Mouse (Mus musculus) CD4-positive, CD25-positive, alpha-beta regulatory T cell, adult 2 months (primary cell): ENCODE data around the gene Srp54c.
"Not testable (repeated sequence)": the region's sequence is repeated elsewhere in the genome, so short reads cannot be mapped to it uniquely, and the experiment has no call there.

Experiments used
- DNase-seq: peaks from one replicate; pipeline ENCODE4 v3.0.0-alpha.2; 2012; ENCODE audit warnings: low read depth, low spot score

The Srp54c gene

GRCm38 (mm10) chr12:55229626-55230519 lies at the start of gene Srp54c:
Srp54c (plus strand) TSS chr12:55230168.
- DNase-seq = not testable (repeated sequence)

- not testable (repeated sequence) for DNase-seq
Measured at GRCm38 (mm10) chr12:55187686-55188085, 42.3 kb upstream of the Srp54c start.

GRCm38 (mm10) chr12:55189127-55189526 lies 40.8 kb upstream of the Srp54c start:
- DNase-seq = not testable (repeated sequence)

DNA sequence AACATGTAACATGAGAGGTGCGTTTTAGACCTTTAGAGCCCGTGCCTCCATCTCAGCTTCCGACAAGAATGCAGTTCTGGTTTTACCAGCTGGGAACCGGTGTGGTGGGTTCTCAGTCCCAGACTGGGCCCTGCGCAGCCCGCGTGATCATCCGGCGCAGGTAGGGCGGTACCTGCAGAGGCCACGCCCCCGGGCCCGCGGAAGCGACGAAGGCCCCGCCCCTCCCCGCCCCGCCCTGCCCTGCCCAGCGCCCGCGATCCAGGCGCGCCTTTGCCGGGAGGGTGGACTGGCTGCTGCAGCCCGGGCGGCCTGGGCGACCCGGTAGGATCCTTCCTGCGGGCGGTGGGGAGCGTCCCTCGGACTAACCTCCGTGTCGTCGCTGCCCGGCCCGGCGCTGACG lies 30.7 kb upstream of the Srp54c start, which contains the start of gene 1700047I17Rik2:
Gene 1700047I17Rik2 (plus strand): TSS at position 287 of the 400 bp plus-strand sequence.
- DNase-seq = not testable (repeated sequence)

- DNase-seq = not testable (repeated sequence)
Measured at GRCm38 (mm10) chr12:55199799-55200198, 30.2 kb upstream of the Srp54c start.

DNA sequence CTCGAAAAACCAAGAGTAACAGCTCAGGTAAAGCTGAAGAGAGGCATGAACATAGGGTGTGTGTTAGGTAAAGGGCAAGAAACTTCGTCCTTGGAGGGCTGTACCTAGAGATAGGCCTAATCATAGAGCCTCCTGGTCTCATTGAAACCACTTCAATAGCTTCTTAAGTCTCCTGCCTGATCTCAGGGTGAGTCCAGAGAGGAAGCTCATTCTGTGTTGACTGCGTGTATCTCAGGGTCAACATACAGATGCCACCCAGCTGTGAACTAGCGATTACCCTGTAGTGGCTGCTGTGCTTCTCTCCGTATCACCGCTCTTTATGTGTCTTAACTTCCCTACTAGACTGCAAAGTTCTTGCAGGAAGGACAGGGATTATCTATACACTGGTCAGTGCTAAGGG lies 17.0 kb upstream of the Srp54c start:
- DNase-seq = not testable (repeated sequence)

DNA sequence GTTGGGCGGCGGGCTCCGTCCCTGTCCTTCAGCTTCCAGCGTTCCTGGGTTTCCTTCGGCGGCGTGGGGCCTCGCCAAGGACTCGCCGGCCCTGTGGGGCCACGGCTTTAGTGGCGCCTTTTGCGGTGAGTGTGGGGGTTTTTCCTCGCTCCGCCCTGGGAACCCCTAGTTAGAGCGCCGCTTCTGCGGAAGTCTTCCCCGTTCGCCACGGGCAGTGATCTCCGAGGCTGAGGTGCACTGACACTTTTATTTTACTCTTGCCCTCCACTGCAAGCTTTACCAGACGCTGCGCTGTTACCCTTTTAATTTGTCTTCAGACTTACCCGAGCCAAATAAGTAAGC lies 523 bp downstream of the Srp54c start:
- DNase-seq = not testable (repeated sequence)

DNA sequence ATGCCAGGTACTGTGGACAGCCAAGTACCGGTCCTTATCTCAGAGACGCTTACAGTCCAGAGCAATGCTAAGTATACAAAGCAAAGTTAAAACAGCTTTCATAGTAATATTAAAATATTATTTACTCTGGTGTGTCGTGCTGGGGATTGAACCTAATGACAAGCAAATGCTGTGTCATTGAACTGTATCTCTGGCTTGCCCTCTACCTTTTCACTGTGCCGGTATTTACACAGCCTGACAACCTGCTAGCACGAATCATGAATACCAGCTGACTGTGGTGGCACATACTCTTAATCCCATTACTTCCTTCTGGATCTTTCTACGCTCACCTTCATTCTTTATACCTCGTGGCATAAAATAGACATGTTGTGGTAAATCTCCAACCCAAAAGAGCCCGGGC lies 12.3 kb downstream of the Srp54c start:
- not testable (repeated sequence) for DNase-seq

GRCm38 (mm10) chr12:55261950-55262349 lies 32.0 kb downstream of the Srp54c start:
- DNase-seq = not testable (repeated sequence)

DNA sequence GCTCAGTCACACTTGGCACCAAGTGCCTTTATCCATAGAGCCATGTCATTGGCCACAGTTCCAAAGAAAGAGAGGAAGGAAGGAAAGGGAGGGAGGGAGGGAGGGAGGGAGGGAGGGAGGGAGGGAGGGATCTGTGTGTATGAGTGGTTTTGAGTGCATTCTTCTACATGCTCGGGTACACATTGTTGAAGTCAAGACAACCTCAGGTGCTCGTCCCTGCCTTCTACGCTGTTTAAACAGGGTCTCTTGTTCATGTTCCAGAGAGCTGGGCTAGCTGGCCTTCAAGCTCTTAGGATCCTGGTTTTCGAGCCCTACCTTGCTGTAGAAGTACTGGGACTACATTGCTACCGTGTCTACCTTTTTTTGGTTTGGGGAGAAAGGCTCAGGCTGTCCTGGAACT lies 33.4 kb downstream of the Srp54c start:
- not testable (repeated sequence) for DNase-seq

DNA sequence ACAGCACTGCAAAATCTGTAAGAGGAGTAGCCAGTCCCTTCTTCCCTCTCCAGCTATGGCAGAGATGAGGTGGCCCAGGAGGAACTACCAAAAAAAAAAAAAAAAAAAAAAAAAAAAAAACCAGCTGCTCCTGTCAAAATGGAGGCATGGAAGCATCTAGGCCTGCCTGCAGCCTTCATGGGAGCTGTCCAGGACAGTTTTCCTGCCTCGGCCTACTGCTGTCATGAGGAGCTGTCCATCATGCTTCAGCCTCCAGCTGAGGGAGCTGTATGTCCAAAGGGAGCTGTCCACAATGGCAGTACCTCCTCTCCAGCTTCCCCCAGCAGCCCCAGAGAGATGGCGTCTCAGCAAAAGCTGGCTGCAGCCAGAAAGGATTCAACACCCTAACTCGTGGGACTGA lies 42.3 kb downstream of the Srp54c start:
- DNase-seq = no peak

- not testable (repeated sequence) for DNase-seq
Measured at GRCm38 (mm10) chr12:55277583-55277982, 47.6 kb downstream of the Srp54c start.

DNA sequence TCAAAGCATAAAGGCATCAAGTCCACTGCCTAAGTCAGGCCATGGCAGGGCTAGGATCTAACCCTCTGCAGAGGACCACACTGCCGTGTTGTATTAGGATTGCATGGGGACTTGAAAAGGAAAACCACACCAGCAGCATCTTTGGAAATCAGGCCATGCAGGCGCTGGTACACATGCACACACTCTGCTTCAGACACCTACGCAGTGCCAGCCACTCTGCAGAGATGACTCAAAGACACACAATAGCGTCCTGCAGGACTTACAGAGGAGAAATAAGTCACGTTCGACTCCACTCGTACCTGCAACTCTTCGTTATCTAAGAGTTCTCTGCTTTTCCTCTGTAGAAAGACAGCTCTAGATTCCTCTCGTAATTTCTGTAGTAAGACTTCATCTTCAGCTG lies 68.1 kb downstream of the Srp54c start:
- no peak for DNase-seq

DNA sequence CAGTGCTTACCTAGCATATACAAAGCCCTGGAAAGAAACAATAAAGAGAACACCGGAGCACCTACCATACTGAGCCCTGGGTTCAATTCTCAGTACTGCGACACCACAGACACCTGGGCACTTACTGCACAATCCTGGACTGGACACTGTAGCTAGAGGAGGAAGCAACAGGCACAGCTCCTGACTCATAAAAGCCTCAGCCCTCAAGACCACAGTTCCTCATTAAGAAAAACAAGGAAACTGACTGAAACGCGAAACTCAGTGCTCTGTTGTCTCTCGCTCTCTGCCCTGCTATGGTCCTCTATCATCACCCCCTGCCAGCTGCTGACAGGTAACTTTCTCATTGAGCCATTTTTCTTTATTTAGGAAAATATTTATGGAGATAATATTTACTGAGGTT lies 69.4 kb downstream of the Srp54c start, which contains the start of gene 1110008L16Rik:
Gene 1110008L16Rik (plus strand): TSS at position 242 of the 400 bp plus-strand sequence.
- DNase-seq = no peak

DNA sequence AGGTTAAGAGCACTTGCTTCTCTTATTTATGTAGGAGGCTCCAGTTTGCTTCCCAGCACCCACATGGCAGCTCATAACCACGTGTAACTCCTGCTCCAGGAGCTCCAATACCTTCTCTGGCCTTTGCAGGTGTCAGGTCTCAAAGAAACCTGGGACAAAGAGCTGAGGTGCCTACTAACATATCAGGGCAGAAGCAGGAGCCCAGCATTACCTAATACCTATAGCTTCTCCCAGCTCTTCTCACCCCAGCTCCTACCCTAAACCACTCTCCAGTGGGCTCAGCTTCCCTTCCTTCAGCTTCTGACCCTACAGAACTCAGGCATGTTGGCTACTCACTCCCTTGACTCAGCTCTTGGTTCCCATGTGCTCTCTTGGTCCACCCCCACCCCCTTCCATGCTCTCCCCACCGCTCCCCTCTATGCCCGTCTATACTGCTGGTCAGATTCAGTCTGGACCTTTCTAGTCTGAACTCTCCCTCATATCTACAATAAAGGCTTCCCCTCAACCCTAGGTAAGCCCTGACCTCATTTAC lies 70.9 kb downstream of the Srp54c start:
- no peak for DNase-seq

DNA sequence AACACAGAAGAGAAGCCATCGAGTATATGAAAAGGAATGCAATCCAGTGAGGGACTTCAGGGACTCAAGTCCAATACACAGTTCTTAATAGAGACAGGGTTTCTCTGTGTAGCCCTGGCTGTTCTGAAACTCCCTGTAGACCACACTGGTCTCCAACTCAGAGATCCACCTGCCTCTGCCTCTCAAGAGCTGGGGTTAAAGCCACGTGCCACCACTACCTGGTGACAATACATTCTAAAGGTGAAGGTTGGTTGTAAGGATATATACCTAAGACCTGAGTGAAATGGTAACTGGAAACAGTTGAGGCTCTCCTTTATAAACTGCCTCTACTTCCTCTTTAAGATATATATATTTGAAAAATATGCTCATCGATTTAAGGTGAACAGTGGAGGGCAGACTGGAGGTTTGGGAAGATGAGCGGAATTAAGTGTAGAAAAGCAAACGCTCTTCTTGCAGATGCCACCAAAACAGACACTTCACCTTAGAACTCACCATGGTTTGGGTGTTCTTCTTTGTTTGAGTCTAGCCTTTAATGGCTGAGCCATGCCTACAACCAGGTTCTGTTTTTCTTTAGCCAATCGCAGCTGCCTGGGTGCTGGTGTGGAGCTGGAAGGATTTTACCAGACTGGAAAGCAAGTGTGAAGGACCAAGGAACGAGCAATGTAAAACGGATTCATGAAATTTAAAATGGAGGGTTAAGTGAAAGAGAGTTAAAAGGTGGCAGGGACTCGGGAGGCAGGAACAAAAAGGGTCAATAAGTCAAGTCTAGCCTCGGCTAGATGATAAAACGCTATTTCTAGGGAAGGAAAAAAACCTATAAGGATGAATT lies 71.7 kb downstream of the Srp54c start:
- peak; percentile 22 for DNase-seq

GRCm38 (mm10) chr12:55302485-55303441 lies 72.8 kb downstream of the Srp54c start, which contains the start of gene Ppp2r3c:
Ppp2r3c (minus strand) TSS chr12:55302998.
- DNase-seq = peak; percentile 95

GRCm38 (mm10) chr12:55306371-55306770 lies 76.4 kb downstream of the Srp54c start:
- DNase-seq = peak; percentile 21

GRCm38 (mm10) chr12:55307566-55307965 lies 77.6 kb downstream of the Srp54c start:
- DNase-seq = no peak

DNA sequence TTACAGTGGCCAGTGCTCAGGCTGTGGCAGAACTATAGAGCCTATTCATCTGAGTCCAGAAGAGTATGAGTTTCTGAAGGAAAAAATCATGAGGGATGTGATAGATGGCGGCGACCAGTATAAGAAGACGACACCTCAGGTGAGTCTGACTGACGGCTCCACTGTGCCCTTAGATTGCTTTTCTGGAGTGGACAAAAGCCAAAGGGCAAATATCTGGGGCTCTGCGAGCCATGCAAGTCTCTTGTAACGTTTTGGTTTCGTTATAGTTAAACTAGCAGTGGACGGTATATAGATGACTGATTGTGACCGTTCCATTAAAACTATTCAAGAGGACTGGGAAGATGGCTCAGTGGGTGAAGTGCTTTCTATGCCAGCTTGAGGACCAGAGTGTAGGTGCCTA lies 78.8 kb downstream of the Srp54c start:
- DNase-seq = no peak

DNA sequence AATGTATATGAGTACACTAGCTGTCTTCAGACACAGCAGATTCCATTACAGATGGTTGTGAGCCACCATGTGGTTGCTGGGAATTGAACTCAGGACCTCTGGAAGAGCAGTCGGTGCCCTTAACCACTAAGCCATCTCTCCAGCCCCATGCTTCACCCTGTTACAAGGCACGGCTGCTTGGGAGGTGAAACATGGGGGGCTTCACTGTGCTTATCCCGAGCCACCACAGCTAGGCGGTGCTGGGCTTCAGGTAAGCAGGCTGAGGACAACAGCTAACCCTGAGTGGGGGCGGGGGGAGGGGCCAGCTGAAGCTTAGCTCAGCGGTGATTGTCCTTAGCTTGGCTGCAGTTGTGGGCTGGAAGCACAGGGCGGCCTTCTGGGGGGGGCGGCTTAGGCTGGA lies 79.5 kb downstream of the Srp54c start:
- DNase-seq = no peak
